Mouse (Mus musculus): ENCODE results near the gene Kctd17. TPM values are rescaled to one million over a fixed set of nuclear protein-coding genes. Genes with fewer than 3 reads are reported as not detected.

The Kctd17 gene
- 10 to 100 TPM in 13 of 26 experiments, 1 to 10 TPM in 13; 2.4 to 22.4 (median 9.6) TPM for total RNA-seq (2018; cell fraction: chromatin; rRNA removed)
- 10 to 100 TPM in 20 of 26 experiments, 1 to 10 TPM in 6; 6.2 to 18.6 (median 12.2) TPM for total RNA-seq (2018; cell fraction: cytosol; rRNA removed)
- 10 to 100 TPM in 9 of 26 experiments, 1 to 10 TPM in 17; 3.7 to 19.9 (median 9.0) TPM for total RNA-seq (2018; cell fraction: nucleus; rRNA removed)
- polyA plus RNA-seq (2018): 6.9 to 12.1 TPM (median 10.0 TPM) in 3 replicates

GRCm38 (mm10) chr15:78428391-78429138, at the start of gene Kctd17:
Gene Kctd17 (plus strand): TSS chr15:78428564.
- no peaks in the 10 kb centered on the region for H3K36me3 ChIP-seq (ENCODE audit: inconsistent target)
- no peak within 1 kb of the TSS for H3K27ac ChIP-seq
- H3K4me3 ChIP-seq (ENCODE audit: inconsistent target): peak within 1 kb of the TSS; percentile 23; the same call in 1 of the 2 replicates
- H3K79me2 ChIP-seq (ENCODE audit: inconsistent target): no peaks in the 10 kb centered on the region
- 6% methylated on average over 47 of the region's 52 CpGs for WGBS (ENCODE audit: missing documents)

DNA sequence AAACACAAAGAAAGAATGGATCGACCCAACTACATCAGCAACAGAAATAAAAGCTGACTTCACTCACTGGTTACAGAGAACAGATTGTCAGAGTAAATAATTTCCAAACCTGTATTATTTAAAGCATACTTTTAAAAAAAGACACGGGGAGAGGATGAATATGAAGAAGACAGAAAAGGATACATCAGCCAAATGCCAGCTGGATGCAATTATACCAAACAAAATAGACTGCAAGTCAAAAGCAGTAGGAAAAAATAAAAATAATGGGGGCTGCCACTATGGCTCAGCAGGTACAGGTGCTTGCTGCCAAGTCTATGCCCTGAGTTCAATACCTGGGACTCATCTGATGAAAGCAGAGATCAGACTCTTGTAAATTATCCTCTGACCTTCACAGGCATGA, 48.2 kb upstream of the Kctd17 start:
- H3K36me3 ChIP-seq (ENCODE audit: inconsistent target): no peaks in the 10 kb centered on the region
- H3K4me3 ChIP-seq (ENCODE audit: inconsistent target): no peak overlapping the region
- 83% methylated on average over 2 of the region's 2 CpGs for WGBS (ENCODE audit: missing documents)
- H3K79me2 ChIP-seq (ENCODE audit: inconsistent target): no peaks in the 10 kb centered on the region
- H3K27ac ChIP-seq: no peak overlapping the region

- 93% methylated on average over 4 of the region's 4 CpGs for WGBS (ENCODE audit: missing documents)
- Histone ChIP-seq H3K4me3 (ENCODE audit: inconsistent target) (no peak overlapping the region), H3K79me2 (ENCODE audit: inconsistent target) (no peaks in the 10 kb centered on the region), H3K36me3 (ENCODE audit: inconsistent target) (no peaks in the 10 kb centered on the region), H3K27ac (no peak overlapping the region)
Observed at GRCm38 (mm10) chr15:78380741-78381140, 47.6 kb upstream of the Kctd17 start.

DNA sequence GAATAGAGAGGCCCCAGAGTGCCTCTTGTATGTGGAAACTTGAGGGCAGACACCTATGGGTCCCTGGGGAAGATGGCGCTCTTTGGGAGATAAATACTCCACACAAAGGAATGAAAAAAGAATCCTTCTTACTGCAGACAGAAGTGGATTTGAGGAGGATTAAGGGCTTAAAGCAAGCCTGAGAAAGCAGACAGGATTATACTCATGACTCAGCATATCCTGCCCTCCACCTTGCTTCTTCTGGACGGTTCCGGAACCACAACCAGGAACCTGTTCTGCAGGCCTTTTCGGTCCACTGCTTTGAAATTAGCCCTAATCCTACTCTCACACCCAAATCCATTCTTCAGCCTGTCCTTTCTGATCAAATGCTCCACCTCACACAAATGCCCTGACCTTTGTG, 46.2 kb upstream of the Kctd17 start:
- H3K4me3 ChIP-seq (ENCODE audit: inconsistent target): no peak overlapping the region
- no peak overlapping the region for H3K27ac ChIP-seq
- 78% methylated on average over 4 of the region's 4 CpGs for WGBS (ENCODE audit: missing documents)
- no peaks in the 10 kb centered on the region for H3K79me2 ChIP-seq (ENCODE audit: inconsistent target)
- H3K36me3 ChIP-seq (ENCODE audit: inconsistent target): no peaks in the 10 kb centered on the region

GRCm38 (mm10) chr15:78383450-78384219, 44.7 kb upstream of the Kctd17 start:
- Histone ChIP-seq H3K27ac (no peak overlapping the region), H3K79me2 (ENCODE audit: inconsistent target) (no peaks in the 10 kb centered on the region), H3K4me3 (ENCODE audit: inconsistent target) (no peak overlapping the region), H3K36me3 (ENCODE audit: inconsistent target) (no peaks in the 10 kb centered on the region)
- WGBS (ENCODE audit: missing documents): 80% methylated on average over 11 of the region's 11 CpGs

DNA sequence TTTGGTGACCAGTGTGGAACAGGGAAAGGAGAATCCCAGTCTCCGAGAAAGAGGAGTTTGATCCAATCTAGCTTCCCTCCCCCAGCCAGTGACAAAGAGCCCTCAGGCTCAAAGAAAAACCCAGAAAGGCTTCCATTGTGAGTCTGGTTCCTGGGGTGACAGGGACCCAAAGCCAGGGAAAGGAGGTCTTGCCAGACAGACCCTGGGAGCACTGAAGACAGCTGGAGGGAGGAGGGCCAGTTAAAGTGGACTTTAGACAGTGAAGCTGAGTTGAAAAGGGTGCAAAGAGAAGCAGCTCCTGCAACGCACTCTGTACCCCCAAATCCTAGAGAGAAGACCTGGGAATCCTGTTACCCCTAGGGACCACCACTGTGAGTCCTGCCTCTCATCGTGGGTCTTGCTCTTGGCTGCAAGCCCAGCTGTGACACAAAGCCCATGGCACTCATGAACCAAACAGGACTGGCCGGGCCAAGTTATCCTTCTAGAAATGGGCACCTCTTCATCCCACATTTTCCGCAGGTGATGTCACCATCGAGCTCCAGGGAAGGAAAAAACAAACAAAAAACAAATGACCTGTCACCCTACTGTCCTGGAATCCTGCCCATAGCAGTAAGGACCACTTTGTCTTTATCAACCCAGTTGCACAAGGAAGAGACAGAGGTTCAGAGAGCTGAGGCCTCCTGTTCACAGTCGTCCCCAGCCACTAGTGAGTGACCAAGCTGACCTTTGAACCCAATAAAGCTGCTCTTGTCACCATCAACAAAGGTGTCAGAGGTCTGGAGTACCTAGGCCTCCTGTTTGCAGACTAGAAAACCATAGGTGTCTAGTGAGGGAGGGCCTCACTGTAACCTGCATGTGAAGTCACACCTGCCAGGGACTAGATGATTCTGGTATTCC, 43.9 kb upstream of the Kctd17 start:
- WGBS (ENCODE audit: missing documents): 82% methylated on average over 7 of the region's 7 CpGs
- Histone ChIP-seq H3K27ac (no peak overlapping the region), H3K36me3 (ENCODE audit: inconsistent target) (no peaks in the 10 kb centered on the region), H3K79me2 (ENCODE audit: inconsistent target) (no peaks in the 10 kb centered on the region), H3K4me3 (ENCODE audit: inconsistent target) (no peak overlapping the region)

DNA sequence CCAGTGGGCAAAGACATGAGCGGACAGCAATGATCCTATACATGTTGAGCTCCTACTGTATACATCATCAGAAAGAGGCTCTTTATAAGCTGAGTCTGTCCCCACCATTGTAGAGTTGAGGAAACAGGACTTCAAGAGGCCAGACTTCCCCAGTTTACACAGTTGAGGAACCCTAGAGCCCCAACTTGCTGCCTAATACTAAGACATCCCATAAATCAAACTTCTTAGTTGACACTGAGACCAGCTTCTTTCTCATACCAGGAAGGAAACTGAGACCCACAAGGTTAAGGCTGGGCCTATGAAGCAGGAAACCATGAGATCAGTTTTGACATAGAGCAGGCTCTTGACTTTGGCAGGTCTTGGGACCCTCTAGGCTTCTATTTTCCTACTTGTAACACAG, 42.8 kb upstream of the Kctd17 start:
- Histone ChIP-seq H3K27ac (no peak overlapping the region), H3K4me3 (ENCODE audit: inconsistent target) (no peak overlapping the region), H3K79me2 (ENCODE audit: inconsistent target) (no peaks in the 10 kb centered on the region), H3K36me3 (ENCODE audit: inconsistent target) (no peaks in the 10 kb centered on the region)
- 78% methylated on average over 1 of the region's 1 CpGs for WGBS (ENCODE audit: missing documents)

DNA sequence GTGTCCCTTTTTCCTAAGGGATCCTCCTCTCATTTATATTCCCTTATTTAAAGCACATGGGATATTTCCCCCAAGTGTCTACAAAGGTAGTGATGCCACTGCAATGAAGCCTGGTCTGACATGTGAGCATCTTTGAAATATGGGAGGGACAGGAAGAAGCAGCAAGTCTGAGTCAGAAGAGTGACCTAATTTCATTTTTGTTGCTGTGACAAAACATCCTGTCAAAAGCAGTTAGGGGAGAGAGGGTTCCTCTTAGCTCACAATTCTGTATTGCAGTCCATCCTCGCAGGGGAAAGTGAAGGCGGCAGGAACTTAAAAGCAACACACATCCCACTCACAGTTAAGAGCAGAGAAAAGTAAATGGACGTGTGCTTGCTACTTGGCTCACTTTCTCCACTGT, 37.5 kb upstream of the Kctd17 start:
- no peak overlapping the region for H3K4me3 ChIP-seq (ENCODE audit: inconsistent target)
- 70% methylated on average over 3 of the region's 3 CpGs for WGBS (ENCODE audit: missing documents)
- H3K27ac ChIP-seq: no peak overlapping the region
- no peaks in the 10 kb centered on the region for H3K36me3 ChIP-seq (ENCODE audit: inconsistent target)
- no peaks in the 10 kb centered on the region for H3K79me2 ChIP-seq (ENCODE audit: inconsistent target)

DNA sequence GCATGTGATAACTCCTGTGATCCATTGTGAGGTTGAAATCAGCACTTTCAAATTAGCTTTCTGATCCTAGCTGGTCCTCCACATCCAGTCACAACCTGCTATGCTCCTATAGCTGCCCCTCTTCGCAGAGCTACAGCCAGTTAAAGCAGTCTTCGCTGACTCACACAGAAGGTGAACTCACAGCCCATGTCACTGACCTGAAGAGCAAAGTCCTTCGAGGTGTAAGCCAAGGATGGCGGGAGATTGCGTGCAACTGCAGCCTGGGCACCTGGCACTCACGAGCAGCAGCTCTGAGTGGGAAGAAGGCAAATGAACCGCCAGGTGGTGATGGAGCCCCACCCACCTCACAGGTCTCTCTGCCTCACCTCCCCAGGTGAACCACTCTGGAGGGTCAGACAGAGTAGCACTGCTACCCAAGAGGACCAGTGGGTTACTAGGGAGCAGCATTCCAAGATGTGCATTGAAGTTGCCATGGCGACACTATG, 32.8 kb upstream of the Kctd17 start, which contains the start of gene Tex33:
Gene Tex33 (minus strand): TSS at position 435 of the 485 bp plus-strand sequence.
- H3K36me3 ChIP-seq (ENCODE audit: inconsistent target): no peaks in the 10 kb centered on the region
- no peak within 1 kb of the TSS for H3K27ac ChIP-seq
- 93% methylated on average over 8 of the region's 8 CpGs for WGBS (ENCODE audit: missing documents)
- no peak within 1 kb of the TSS for H3K4me3 ChIP-seq (ENCODE audit: inconsistent target)
- no peaks in the 10 kb centered on the region for H3K79me2 ChIP-seq (ENCODE audit: inconsistent target)

GRCm38 (mm10) chr15:78401345-78401744, 27.0 kb upstream of the Kctd17 start:
- Histone ChIP-seq H3K79me2 (ENCODE audit: inconsistent target) (no peaks in the 10 kb centered on the region), H3K27ac (peak overlapping the region; percentile 46), H3K36me3 (ENCODE audit: inconsistent target) (no peaks in the 10 kb centered on the region), H3K4me3 (ENCODE audit: inconsistent target) (no peak overlapping the region)
- 46% methylated on average over 6 of the region's 6 CpGs for WGBS (ENCODE audit: missing documents)

DNA sequence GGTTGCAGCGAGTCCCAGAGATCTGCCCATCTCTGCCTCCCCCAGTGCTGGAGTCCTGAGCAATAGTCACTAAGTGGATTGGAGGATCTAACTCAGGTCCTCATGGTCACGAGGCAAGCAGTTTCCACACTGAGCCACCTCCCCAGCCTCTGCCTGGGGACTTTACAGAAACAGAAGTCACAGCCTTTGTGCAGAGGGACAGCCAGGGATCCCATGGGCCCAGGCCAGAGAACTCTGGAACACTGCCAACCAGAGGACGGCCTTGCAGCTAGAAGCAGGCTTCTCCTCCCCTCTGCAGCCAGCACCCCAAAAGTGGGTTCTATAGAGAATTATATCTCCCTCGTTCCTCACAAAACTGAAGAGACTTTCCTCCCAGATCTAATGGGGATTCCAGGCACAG, 26.4 kb upstream of the Kctd17 start:
- 40% methylated on average over 4 of the region's 4 CpGs for WGBS (ENCODE audit: missing documents)
- no peaks in the 10 kb centered on the region for H3K79me2 ChIP-seq (ENCODE audit: inconsistent target)
- H3K4me3 ChIP-seq (ENCODE audit: inconsistent target): no peak overlapping the region
- no peaks in the 10 kb centered on the region for H3K36me3 ChIP-seq (ENCODE audit: inconsistent target)
- peak overlapping the region; percentile 46 for H3K27ac ChIP-seq

GRCm38 (mm10) chr15:78402423-78402822, 25.9 kb upstream of the Kctd17 start:
- no peak overlapping the region for H3K4me3 ChIP-seq (ENCODE audit: inconsistent target)
- 87% methylated on average over 7 of the region's 7 CpGs for WGBS (ENCODE audit: missing documents)
- peak overlapping the region; percentile 46; the same call in 1 of the 2 replicates for H3K27ac ChIP-seq
- H3K36me3 ChIP-seq (ENCODE audit: inconsistent target): no peaks in the 10 kb centered on the region
- no peaks in the 10 kb centered on the region for H3K79me2 ChIP-seq (ENCODE audit: inconsistent target)

GRCm38 (mm10) chr15:78403301-78403741, 25.0 kb upstream of the Kctd17 start:
- WGBS (ENCODE audit: missing documents): 96% methylated on average over 3 of the region's 3 CpGs
- no peaks in the 10 kb centered on the region for H3K36me3 ChIP-seq (ENCODE audit: inconsistent target)
- H3K4me3 ChIP-seq (ENCODE audit: inconsistent target): no peak overlapping the region
- no peaks in the 10 kb centered on the region for H3K79me2 ChIP-seq (ENCODE audit: inconsistent target)
- H3K27ac ChIP-seq: no peak overlapping the region

DNA sequence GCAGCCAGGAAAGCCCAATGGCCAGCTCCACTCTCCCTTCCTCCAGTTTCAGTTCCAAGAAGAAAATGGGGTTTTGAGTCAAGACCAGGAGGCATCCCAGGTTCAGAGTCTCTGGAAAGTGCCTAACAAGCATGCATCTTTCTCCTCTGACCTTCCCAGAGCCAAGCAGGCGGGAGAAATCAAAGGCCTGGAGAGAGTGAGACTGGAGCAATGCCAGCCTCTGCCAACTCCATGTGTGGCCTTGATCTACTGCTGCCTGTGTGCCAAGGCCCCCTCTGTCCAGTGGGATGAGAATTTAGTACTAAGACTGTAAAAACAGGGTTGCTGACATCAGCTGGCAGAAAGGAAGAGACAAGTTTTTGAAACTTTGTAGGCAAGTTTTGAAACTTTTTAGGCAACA, 24.5 kb upstream of the Kctd17 start:
- Histone ChIP-seq H3K27ac (no peak overlapping the region), H3K36me3 (ENCODE audit: inconsistent target) (no peaks in the 10 kb centered on the region), H3K79me2 (ENCODE audit: inconsistent target) (no peaks in the 10 kb centered on the region), H3K4me3 (ENCODE audit: inconsistent target) (no peak overlapping the region)
- 85% methylated on average over 1 of the region's 1 CpGs for WGBS (ENCODE audit: missing documents)

Data from macrophage (primary cell).